Mouse (Mus musculus): ENCODE results near the gene Fbxw7.

DNA sequence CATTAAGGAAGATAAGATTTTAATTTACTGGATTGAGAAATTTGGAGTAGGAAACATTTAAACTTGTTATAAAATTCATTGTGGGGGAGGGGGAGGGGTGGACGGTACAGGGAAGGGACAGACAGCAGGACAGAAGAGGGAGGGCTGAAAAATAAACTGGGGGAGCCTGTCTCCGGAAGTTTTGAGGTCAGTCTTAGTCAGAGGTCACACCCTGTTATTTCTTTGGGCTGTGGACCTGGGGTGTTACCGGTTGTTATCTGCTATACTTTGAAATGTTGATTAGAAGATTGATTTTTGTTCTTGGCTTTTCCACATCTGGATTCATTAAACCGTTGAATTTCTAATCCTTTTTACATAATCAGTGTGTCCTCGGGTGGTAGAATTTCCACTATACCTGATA lies 10.9 kb downstream of the Fbxw7 start:
- TF ChIP-seq CTCF (IDR thresholded peaks at IDR 0.05; ENCODE audit: low read depth) (no peak), EP300 (IDR thresholded peaks at IDR 0.05; ENCODE audit: low read depth) (no peak)
